Mouse (Mus musculus) limb, embryonic 11.5 days (tissue): Measurements from ENCODE around the gene Cspg4. TPM values are rescaled to one million over a fixed set of nuclear protein-coding genes. Genes with fewer than 3 reads are reported as not detected.
"Not testable (repeated sequence)": the region's sequence is repeated elsewhere in the genome, so short reads cannot be mapped to it uniquely, and the experiment has no call there.

Experiments
- ATAC-seq: fragments of 200-750 bp; cut with Nextera tagmentation; 2 replicates; pipeline ENCODE4 v1.8.0; 2017; ENCODE audit warnings: low read depth; ENCODE audit not compliant: insufficient number of reproducible peaks, low FRiP score, low TSS enrichment
- DNase-seq: peaks from one replicate; pipeline ENCODE4 v3.0.0-alpha.2; 2015; ENCODE audit warnings: low spot score
- H3K27ac ChIP-seq: fragments of 300-500 bp; sonication (generic); replicated peaks from 2 replicates; pipeline ENCODE4 v1.5.1; 2014; ENCODE audit warnings: low read depth, mild to moderate bottlenecking, low read length
- H3K27me3 ChIP-seq: fragments of 300-500 bp; sonication (generic); 2 replicates; pipeline ENCODE4 v1.6.1; 2014; ENCODE audit warnings: mild to moderate bottlenecking, low read length, mixed read lengths; ENCODE audit not compliant: control insufficient read depth, insufficient read depth
- H3K36me3 ChIP-seq: fragments of 300-500 bp; sonication (generic); 2 replicates; pipeline ENCODE4 v1.6.1; 2014; ENCODE audit warnings: mild to moderate bottlenecking, low read length, moderate library complexity, mixed read lengths; ENCODE audit not compliant: control insufficient read depth, insufficient read depth
- H3K4me1 ChIP-seq: fragments of 300-500 bp; sonication (generic); 2 replicates; pipeline ENCODE4 v1.6.1; 2014; ENCODE audit warnings: low read length, mixed read lengths; ENCODE audit not compliant: control insufficient read depth, insufficient read depth
- H3K4me2 ChIP-seq: fragments of 300-500 bp; sonication (generic); 2 replicates; pipeline ENCODE4 v1.6.1; 2014; ENCODE audit warnings: low read depth, mild to moderate bottlenecking, moderate library complexity; ENCODE audit not compliant: severe bottlenecking
- H3K4me3 ChIP-seq: fragments of 300-500 bp; sonication (generic); 2 replicates; pipeline ENCODE4 v1.5.1; 2014; ENCODE audit warnings: low read depth, low read length
- H3K9ac ChIP-seq: fragments of 300-500 bp; sonication (generic); 2 replicates; pipeline ENCODE4 v1.6.1; 2014; ENCODE audit warnings: mild to moderate bottlenecking, low read length
- H3K9me3 ChIP-seq: fragments of 300-500 bp; sonication (generic); 2 replicates; pipeline ENCODE4 v1.6.1; 2016; ENCODE audit warnings: low read length; ENCODE audit not compliant: control insufficient read depth
- WGBS: fragments of 180-500 bp; shearing (Covaris S2); extraction: QIAGEN DNeasy Blood & Tissue Kit; methylation state at CpG from one replicate; pipeline ENCODE4 v1.1.7; 2014; 5-methylcytosine and 5-hydroxymethylcytosine counted together
- polyA plus RNA-seq: library from polyadenylated mRNA; unstranded; fragments of >200 nt; fragmentation: Nextera tagmentation; extraction: Ambion mirVana; gene quantifications from 2 replicates; pipeline ENCODE4 v1.2.1, GENCODE M21; 2014

Cspg4 gene
- polyA plus RNA-seq, 1 experiment from 2014 or later: 5.5 TPM

DNA sequence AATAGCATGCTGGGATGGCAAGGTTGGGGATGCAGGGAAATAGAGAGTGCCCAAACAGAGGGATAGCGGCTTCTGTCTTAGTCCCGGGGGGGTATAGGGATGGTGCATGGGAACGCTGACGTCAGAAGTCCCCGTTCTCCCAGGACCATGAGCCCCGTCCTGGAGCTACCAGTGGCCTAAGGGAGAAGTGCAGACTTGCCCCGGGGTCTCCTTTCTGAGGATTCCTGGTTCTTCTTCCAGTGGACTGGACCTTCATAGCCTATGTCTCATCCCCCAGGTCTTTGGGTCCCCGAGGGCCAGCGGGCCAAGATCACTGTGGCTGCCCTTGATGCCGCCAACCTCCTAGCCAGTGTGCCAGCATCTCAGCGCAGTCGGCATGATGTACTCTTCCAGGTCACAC, 31.9 kb downstream of the Cspg4 start:
- H3K27ac ChIP-seq: no peak overlapping the region
- H3K36me3 ChIP-seq: no peaks in the 10 kb centered on the region
- peaks cover 7% of the 10 kb centered on the region; the same call in 1 of the 2 replicates for H3K4me1 ChIP-seq
- no peaks in the 10 kb centered on the region for H3K9me3 ChIP-seq
- no peak overlapping the region for H3K4me3 ChIP-seq
- H3K9ac ChIP-seq: no peak overlapping the region
- WGBS: 93% methylated on average over 12 of the region's 12 CpGs
- ATAC-seq: no peak
- no peak overlapping the region for H3K4me2 ChIP-seq
- no peaks in the 10 kb centered on the region for H3K27me3 ChIP-seq
- DNase-seq: no peak

GRCm38 (mm10) chr9:56899409-56899808, 34.6 kb downstream of the Cspg4 start:
- DNase-seq (no peak), ATAC-seq (no peak)
- no peak overlapping the region for H3K4me2 ChIP-seq
- no peaks in the 10 kb centered on the region for H3K4me1 ChIP-seq
- no peak overlapping the region for H3K4me3 ChIP-seq
- no peaks in the 10 kb centered on the region for H3K36me3 ChIP-seq
- WGBS: 66% methylated on average over 11 of the region's 11 CpGs
- no peak overlapping the region for H3K9ac ChIP-seq
- H3K27ac ChIP-seq: no peak overlapping the region
- no peaks in the 10 kb centered on the region for H3K27me3 ChIP-seq
- no peaks in the 10 kb centered on the region for H3K9me3 ChIP-seq

DNA sequence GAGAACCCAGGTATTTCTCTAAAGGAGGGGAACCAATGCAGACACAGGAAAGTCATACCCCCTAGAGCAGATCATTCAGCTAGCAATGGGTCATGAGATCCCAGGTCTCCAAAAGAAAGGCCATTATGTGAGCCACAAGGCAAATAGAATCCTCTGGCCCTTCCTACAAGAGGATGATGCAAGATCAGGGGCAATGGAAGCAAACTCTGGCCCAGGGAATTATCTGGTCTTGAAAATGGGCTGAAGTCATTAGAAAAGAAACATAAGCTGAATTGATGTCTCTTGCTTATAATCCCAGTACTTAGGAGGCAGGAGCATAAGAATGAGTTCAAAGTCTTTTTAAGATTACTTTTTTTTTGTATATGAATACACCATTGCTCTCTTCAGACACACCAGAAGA, 35.2 kb downstream of the Cspg4 start:
- DNase-seq: no peak
- Histone ChIP-seq H3K4me1 (no peaks in the 10 kb centered on the region), H3K4me2 (no peak overlapping the region), H3K27me3 (no peaks in the 10 kb centered on the region), H3K9me3 (no peaks in the 10 kb centered on the region), H3K4me3 (no peak overlapping the region), H3K36me3 (no peaks in the 10 kb centered on the region), H3K9ac (no peak overlapping the region), H3K27ac (no peak overlapping the region)
- ATAC-seq: no peak

GRCm38 (mm10) chr9:56900571-56900970, 35.7 kb downstream of the Cspg4 start:
- Histone ChIP-seq H3K27ac (no peak overlapping the region), H3K9me3 (no peaks in the 10 kb centered on the region), H3K4me1 (no peaks in the 10 kb centered on the region), H3K27me3 (no peaks in the 10 kb centered on the region), H3K36me3 (no peaks in the 10 kb centered on the region), H3K9ac (no peak overlapping the region), H3K4me3 (no peak overlapping the region), H3K4me2 (no peak overlapping the region)
- WGBS: 51% methylated on average over 9 of the region's 9 CpGs
- DNase-seq: no peak
- no peak for ATAC-seq

DNA sequence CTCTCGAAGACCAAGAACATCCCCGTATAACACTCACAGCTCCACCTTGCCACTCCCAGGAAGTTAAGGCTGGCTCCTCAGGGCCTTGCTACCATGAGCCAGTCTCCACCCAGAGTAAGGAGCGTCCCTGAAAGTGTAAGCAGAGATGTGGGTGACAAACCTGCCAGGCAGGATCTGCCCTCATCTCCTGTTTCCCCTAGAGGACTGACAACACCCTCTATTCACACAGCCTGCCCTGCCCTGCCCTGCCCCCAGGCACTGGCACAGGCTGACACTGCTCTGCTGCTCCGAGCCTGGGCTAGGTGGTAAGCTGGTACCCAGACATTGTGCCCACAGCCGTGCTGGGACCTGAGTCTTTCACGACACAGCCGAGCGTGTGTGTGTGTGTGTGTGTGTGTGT, 36.4 kb downstream of the Cspg4 start:
- H3K4me2 ChIP-seq: no peak overlapping the region
- H3K27ac ChIP-seq: no peak overlapping the region
- no peaks in the 10 kb centered on the region for H3K36me3 ChIP-seq
- ATAC-seq: no peak
- H3K4me3 ChIP-seq: no peak overlapping the region
- DNase-seq: no peak
- H3K27me3 ChIP-seq: no peaks in the 10 kb centered on the region
- no peaks in the 10 kb centered on the region for H3K4me1 ChIP-seq
- no peak overlapping the region for H3K9ac ChIP-seq
- no peaks in the 10 kb centered on the region for H3K9me3 ChIP-seq
- WGBS: 69% methylated on average over 8 of the region's 8 CpGs

GRCm38 (mm10) chr9:56903662-56904061, 38.8 kb downstream of the Cspg4 start:
- Histone ChIP-seq H3K27ac (no peak overlapping the region), H3K9me3 (no peaks in the 10 kb centered on the region), H3K4me1 (no peaks in the 10 kb centered on the region), H3K4me3 (no peak overlapping the region), H3K27me3 (no peaks in the 10 kb centered on the region), H3K4me2 (no peak overlapping the region), H3K9ac (no peak overlapping the region), H3K36me3 (no peaks in the 10 kb centered on the region)
- DNase-seq: no peak
- WGBS: 69% methylated on average over 3 of the region's 3 CpGs
- no peak for ATAC-seq

DNA sequence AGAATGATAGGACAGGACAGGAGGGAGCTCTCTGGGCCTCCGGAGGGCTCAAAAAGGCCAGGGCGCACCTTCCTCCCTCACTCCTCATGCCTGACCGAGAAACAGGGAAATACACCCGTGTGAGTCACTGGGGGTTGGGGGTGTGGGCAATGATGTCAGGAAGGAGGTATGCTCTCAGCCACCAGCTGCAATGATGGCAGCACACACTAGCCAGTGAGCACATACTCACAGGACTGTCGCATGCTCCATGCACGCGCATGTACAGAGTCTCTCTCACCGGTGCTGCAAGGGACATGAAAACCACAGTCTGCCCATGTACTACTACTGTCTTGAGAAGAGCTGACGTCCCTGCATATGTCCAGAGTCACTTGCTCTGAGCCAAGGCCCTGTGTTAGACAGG, 42.7 kb downstream of the Cspg4 start:
- Histone ChIP-seq H3K27me3 (no peaks in the 10 kb centered on the region), H3K9me3 (no peaks in the 10 kb centered on the region), H3K27ac (no peak overlapping the region), H3K9ac (no peak overlapping the region), H3K4me2 (no peak overlapping the region), H3K36me3 (no peaks in the 10 kb centered on the region), H3K4me3 (no peak overlapping the region), H3K4me1 (no peaks in the 10 kb centered on the region)
- ATAC-seq: no peak
- WGBS: 89% methylated on average over 9 of the region's 9 CpGs
- DNase-seq: no peak

DNA sequence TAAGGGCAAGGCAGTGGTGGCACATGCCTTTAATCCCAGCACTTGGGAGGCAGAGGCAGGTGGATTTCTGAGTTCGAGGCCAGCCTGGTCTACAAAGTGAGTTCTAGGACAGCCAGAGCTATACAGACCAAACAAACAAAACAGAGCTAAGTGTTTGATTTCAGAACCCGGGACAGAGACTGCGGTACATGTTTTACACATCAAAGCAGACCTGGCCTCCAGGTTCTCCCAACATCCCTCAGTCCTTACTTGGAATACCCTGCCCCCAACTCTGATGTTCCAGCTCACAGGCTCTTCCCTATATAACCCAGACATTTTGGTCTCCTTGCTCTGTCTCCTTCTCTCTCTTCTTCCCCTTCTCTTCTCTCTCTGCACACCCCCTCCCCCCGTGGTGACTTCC, 45.2 kb downstream of the Cspg4 start:
- H3K4me3 ChIP-seq, H3K27ac ChIP-seq, H3K4me1 ChIP-seq, ATAC-seq, H3K9me3 ChIP-seq, H3K9ac ChIP-seq, H3K4me2 ChIP-seq, H3K36me3 ChIP-seq, DNase-seq, H3K27me3 ChIP-seq: not testable (repeated sequence)
- WGBS: 48% methylated on average over 4 of the region's 4 CpGs

DNA sequence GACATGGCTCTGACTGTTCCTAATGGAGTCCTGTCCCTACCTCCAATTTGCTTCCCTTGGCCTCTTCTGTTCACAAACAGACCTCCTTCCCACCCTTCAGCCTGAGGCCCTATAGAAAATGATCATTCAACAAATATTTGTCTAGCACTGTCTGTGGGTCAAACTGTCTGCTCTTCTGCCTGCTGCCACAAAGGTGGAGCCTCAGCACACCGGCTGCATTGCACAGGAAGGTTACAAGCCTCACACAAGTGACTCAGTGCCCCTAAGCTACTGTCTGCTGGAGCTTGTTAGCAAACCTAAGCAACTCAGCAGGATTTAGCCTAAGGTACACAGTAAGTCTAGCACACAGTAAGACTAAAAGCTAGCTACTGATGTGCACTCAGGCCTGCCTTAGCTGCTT, 46.2 kb downstream of the Cspg4 start:
- Histone ChIP-seq H3K4me2 (no peak overlapping the region), H3K4me3 (no peak overlapping the region), H3K27ac (no peak overlapping the region), H3K4me1 (no peaks in the 10 kb centered on the region), H3K9me3 (no peaks in the 10 kb centered on the region), H3K36me3 (no peaks in the 10 kb centered on the region), H3K9ac (no peak overlapping the region), H3K27me3 (no peaks in the 10 kb centered on the region)
- ATAC-seq: no peak
- no peak for DNase-seq
- WGBS: 54% methylated on average over 1 of the region's 1 CpGs
